Mouse (Mus musculus): Measurements from ENCODE around the gene Olfr559. TPM values are rescaled to one million over a fixed set of nuclear protein-coding genes. Genes with fewer than 3 reads are reported as not detected.
A peak's percentile ranks its signal among the peaks of the same experiment; 100 is the strongest.

Olfr559 gene
- total and polyA plus RNA-seq, 3 experiments, result not detected

GRCm38 (mm10) chr7:102759266-102759665, 32.0 kb upstream of the Olfr559 start, which contains the start of the genes Olfr560 and Olfr78:
Olfr560 (minus strand) TSS chr7:102759366.
Olfr78 (minus strand) TSS chr7:102759471.
- no peaks in the 10 kb centered on the region for H3K9me3 ChIP-seq (replicated peaks; ENCODE audit: insufficient read depth, low read length)
- H3K27me3 ChIP-seq (ENCODE audit: control insufficient read depth in 1 of 2, insufficient read depth in 2 of 2, low read length in 2 of 2), result no peaks in the 10 kb centered on the region
- H3K27ac ChIP-seq (ENCODE audit: control insufficient read depth, low read depth, low read length), result no peak within 1 kb of the TSS
- no peaks in the 10 kb centered on the region for H3K79me2 ChIP-seq (ENCODE audit: control insufficient read depth, insufficient read depth, low read length, poor library complexity)
- TF ChIP-seq POLR2A (IDR thresholded peaks at IDR 0.05; ENCODE audit: control insufficient read depth in 1 of 2, insufficient read depth in 1 of 2, low read depth in 1 of 2, low read length in 2 of 2, poor library complexity in 1 of 2) (no peak), MAFK (IDR thresholded peaks at IDR 0.05; ENCODE audit: borderline replicate concordance, low read depth, low read length) (no peak), ELF1 (IDR thresholded peaks at IDR 0.05; ENCODE audit: low read depth, low read length) (no peak), MAX (IDR thresholded peaks at IDR 0.05; ENCODE audit: low read length) (no peak), E2F4 (IDR thresholded peaks at IDR 0.05; ENCODE audit: borderline replicate concordance, low read depth, low read length) (no peak), TBP (IDR thresholded peaks at IDR 0.05; ENCODE audit: low read depth, low read length) (no peak), BHLHE40 (IDR thresholded peaks at IDR 0.05; ENCODE audit: borderline replicate concordance, low read depth, low read length) (no peak), MXI1 (IDR thresholded peaks at IDR 0.05; ENCODE audit: low read depth, low read length) (no peak), ETS1 (IDR thresholded peaks at IDR 0.05; ENCODE audit: low read depth, low read length) (no peak), CHD2 (IDR thresholded peaks at IDR 0.05; ENCODE audit: low read length) (no peak), POLR2AphosphoS2 (IDR thresholded peaks at IDR 0.05; ENCODE audit: low read length) (no peak)
- no peaks in the 10 kb centered on the region for H3K4me1 ChIP-seq (ENCODE audit: control insufficient read depth in 1 of 2, insufficient read depth in 2 of 2, low read length in 2 of 2)
- no peak within 1 kb of the TSS for H3K9ac ChIP-seq (ENCODE audit: control insufficient read depth, low read depth, low read length, poor library complexity, severe bottlenecking)
- H3K36me3 ChIP-seq (ENCODE audit: control insufficient read depth in 1 of 2, insufficient read depth in 2 of 2, low read length in 2 of 2), result no peaks in the 10 kb centered on the region
- no peak for DNase-seq (ENCODE audit: low read depth, low spot score)
- H3K4me3 ChIP-seq (ENCODE audit: control insufficient read depth in 1 of 2, insufficient read depth in 1 of 2, low read depth in 2 of 2, low read length in 2 of 2), result no peak within 1 kb of the TSS

- H3K9me3 ChIP-seq (replicated peaks; ENCODE audit: insufficient read depth, low read length), result no peaks in the 10 kb centered on the region
- H3K4me1 ChIP-seq (ENCODE audit: control insufficient read depth in 1 of 2, insufficient read depth in 2 of 2, low read length in 2 of 2), result no peaks in the 10 kb centered on the region
- H3K4me3 ChIP-seq (ENCODE audit: control insufficient read depth in 1 of 2, insufficient read depth in 1 of 2, low read depth in 2 of 2, low read length in 2 of 2), result no peak overlapping the region
- H3K79me2 ChIP-seq (ENCODE audit: control insufficient read depth, insufficient read depth, low read length, poor library complexity), result no peaks in the 10 kb centered on the region
- H3K27ac ChIP-seq (ENCODE audit: control insufficient read depth, low read depth, low read length), result no peak overlapping the region
- no peak overlapping the region for H3K9ac ChIP-seq (ENCODE audit: control insufficient read depth, low read depth, low read length, poor library complexity, severe bottlenecking)
- DNase-seq (ENCODE audit: low read depth, low spot score), result peak; percentile 3
- H3K36me3 ChIP-seq (ENCODE audit: control insufficient read depth in 1 of 2, insufficient read depth in 2 of 2, low read length in 2 of 2), result no peaks in the 10 kb centered on the region
- H3K27me3 ChIP-seq (ENCODE audit: control insufficient read depth in 1 of 2, insufficient read depth in 2 of 2, low read length in 2 of 2), result no peaks in the 10 kb centered on the region
- peak in 1 of 3 experiments; percentile 16; a peak in 1 of 6 replicates for TF ChIP-seq CTCF (IDR thresholded peaks at IDR 0.05 in 2 of 3, conservative IDR thresholded peaks at IDR 0.05 in 1 of 3; ENCODE audit: control insufficient read depth in 1 of 3, insufficient read depth in 1 of 3, low read depth in 2 of 3, low read length in 3 of 3, poor library complexity in 1 of 3, severe bottlenecking in 1 of 3)
- TF ChIP-seq TBP (IDR thresholded peaks at IDR 0.05; ENCODE audit: low read depth, low read length), result no peak
These were observed 24.8 kb upstream of the Olfr559 start for GRCm38 (mm10) chr7:102752086-102752485.

GRCm38 (mm10) chr7:102737705-102738104, 10.4 kb upstream of the Olfr559 start:
- H3K9me3 ChIP-seq (replicated peaks; ENCODE audit: insufficient read depth, low read length), result no peaks in the 10 kb centered on the region
- H3K4me1 ChIP-seq (ENCODE audit: control insufficient read depth in 1 of 2, insufficient read depth in 2 of 2, low read length in 2 of 2), result no peaks in the 10 kb centered on the region
- no peak overlapping the region for H3K27ac ChIP-seq (ENCODE audit: control insufficient read depth, low read depth, low read length)
- TF ChIP-seq GABPA (IDR thresholded peaks at IDR 0.05; ENCODE audit: low read depth, low read length) (no peak), E2F4 (IDR thresholded peaks at IDR 0.05; ENCODE audit: borderline replicate concordance, low read depth, low read length) (no peak), ZKSCAN1 (IDR thresholded peaks at IDR 0.05; ENCODE audit: low read depth, low read length) (no peak), USF1 (IDR thresholded peaks at IDR 0.05; ENCODE audit: low read depth, low read length) (no peak), BHLHE40 (IDR thresholded peaks at IDR 0.05; ENCODE audit: borderline replicate concordance, low read depth, low read length) (no peak), TCF12 (IDR thresholded peaks at IDR 0.05; ENCODE audit: low read depth, low read length) (no peak), HCFC1 (IDR thresholded peaks at IDR 0.05; ENCODE audit: low read depth, low read length) (no peak), TAL1 (IDR thresholded peaks at IDR 0.05; ENCODE audit: low read length) (no peak), MAX (IDR thresholded peaks at IDR 0.05; ENCODE audit: low read length) (no peak), SIN3A (IDR thresholded peaks at IDR 0.05; ENCODE audit: low read length) (no peak), MYB (IDR thresholded peaks at IDR 0.05; ENCODE audit: low read depth, low read length) (no peak), GATA1 (IDR thresholded peaks at IDR 0.05; ENCODE audit: low read depth, low read length) (no peak), CTCF (IDR thresholded peaks at IDR 0.05 in 2 of 3, conservative IDR thresholded peaks at IDR 0.05 in 1 of 3; ENCODE audit: control insufficient read depth in 1 of 3, insufficient read depth in 1 of 3, low read depth in 2 of 3, low read length in 3 of 3, poor library complexity in 1 of 3, severe bottlenecking in 1 of 3) (no peak), ETS1 (IDR thresholded peaks at IDR 0.05; ENCODE audit: low read depth, low read length) (no peak), CHD2 (IDR thresholded peaks at IDR 0.05; ENCODE audit: low read length) (no peak), MYC (IDR thresholded peaks at IDR 0.05; ENCODE audit: low read depth, low read length) (no peak), KAT2A (conservative IDR thresholded peaks at IDR 0.05; ENCODE audit: low read depth, low read length) (no peak)
- no peaks in the 10 kb centered on the region for H3K79me2 ChIP-seq (ENCODE audit: control insufficient read depth, insufficient read depth, low read length, poor library complexity)
- no peak for DNase-seq (ENCODE audit: low read depth, low spot score)
- H3K4me3 ChIP-seq (ENCODE audit: control insufficient read depth in 1 of 2, insufficient read depth in 1 of 2, low read depth in 2 of 2, low read length in 2 of 2), result no peak overlapping the region
- H3K27me3 ChIP-seq (ENCODE audit: control insufficient read depth in 1 of 2, insufficient read depth in 2 of 2, low read length in 2 of 2), result no peaks in the 10 kb centered on the region
- no peaks in the 10 kb centered on the region for H3K36me3 ChIP-seq (ENCODE audit: control insufficient read depth in 1 of 2, insufficient read depth in 2 of 2, low read length in 2 of 2)
- no peak overlapping the region for H3K9ac ChIP-seq (ENCODE audit: control insufficient read depth, low read depth, low read length, poor library complexity, severe bottlenecking)

All from MEL (cell line).